8 mouse cellular contexts compared by ENCODE assay signal in genomic region chr9:94738555-94739427, GRCm38 (mm10).
A peak's percentile ranks its signal among the peaks of the same experiment; 100 is the strongest.
DNase-seq lines count a peak whose midpoint lies in the region; ATAC-seq and TF ChIP-seq lines count a peak whose summit lies in the region.

No protein-coding gene starts in this region.

- H3K79me2 ChIP-seq in C2C12 (ENCODE audit: control insufficient read depth, insufficient read depth), result no peaks in the 10 kb centered on the region

- TF ChIP-seq CTCF in C2C12 (IDR thresholded peaks at IDR 0.05; ENCODE audit: control insufficient read depth, insufficient read depth, insufficient read length), result peak; percentile 9

- H3K79me3 ChIP-seq in C2C12 (ENCODE audit: low read depth), result no peaks in the 10 kb centered on the region

- no peak for TF ChIP-seq POLR2A in limb, embryonic 14.5 days (IDR thresholded peaks at IDR 0.05; ENCODE audit: borderline replicate concordance, extremely low read depth, insufficient read depth, insufficient read length)

- no peaks in the 10 kb centered on the region for H3K9me3 ChIP-seq in kidney, embryonic 16.5 days (ENCODE audit: low read length)
- no peaks in the 10 kb centered on the region for H3K9me3 ChIP-seq in limb, embryonic 14.5 days (ENCODE audit: control insufficient read depth, low read length)
- no peaks in the 10 kb centered on the region for H3K9me3 ChIP-seq in neural tube, embryonic 12.5 days

- no peak overlapping the region for H3K9ac ChIP-seq in kidney, embryonic 16.5 days (replicated peaks; ENCODE audit: low read length)
- H3K9ac ChIP-seq in limb, embryonic 14.5 days (ENCODE audit: low read depth, low read length, severe bottlenecking), result no peak overlapping the region
- no peak overlapping the region for H3K9ac ChIP-seq in neural tube, embryonic 12.5 days

- no peaks in the 10 kb centered on the region for H3K4me1 ChIP-seq in kidney, embryonic 16.5 days (ENCODE audit: insufficient read depth, low read length)
- H3K4me1 ChIP-seq in limb, embryonic 14.5 days (ENCODE audit: control insufficient read depth, insufficient read depth, low read length), result no peaks in the 10 kb centered on the region
- no peaks in the 10 kb centered on the region; the same call in 1 of the 2 replicates for H3K4me1 ChIP-seq in neural tube, embryonic 12.5 days

- no peak overlapping the region for H3K4me2 ChIP-seq in kidney, embryonic 16.5 days (replicated peaks; ENCODE audit: low read depth, low read length)
- H3K4me2 ChIP-seq in limb, embryonic 14.5 days (replicated peaks; ENCODE audit: low read depth, low read length, severe bottlenecking), result no peak overlapping the region
- no peak overlapping the region for H3K4me2 ChIP-seq in neural tube, embryonic 12.5 days (replicated peaks)

- WGBS in kidney, embryonic 16.5 days, result 33% methylated on average over 6 of the region's 6 CpGs
- 46% methylated on average over 6 of the region's 6 CpGs for WGBS in limb, embryonic 14.5 days
- WGBS in neural tube, embryonic 12.5 days, result 47% methylated on average over 6 of the region's 6 CpGs

- no peak overlapping the region for H3K4me3 ChIP-seq in C2C12 (ENCODE audit: insufficient read depth, poor library complexity, severe bottlenecking)
- no peak overlapping the region for H3K4me3 ChIP-seq in kidney, embryonic 16.5 days (ENCODE audit: low read length)
- no peak overlapping the region for H3K4me3 ChIP-seq in limb, embryonic 14.5 days (replicated peaks; ENCODE audit: low read length)
- H3K4me3 ChIP-seq in neural tube, embryonic 12.5 days, result no peak overlapping the region

- DNase-seq in NIH3T3 (ENCODE audit: low read depth), result peak; percentile 83
- DNase-seq in cerebellum, adult 9-11 months, result peak; percentile 60
- peak; percentile 47 to 73 for DNase-seq in frontal cortex, postnatal 10 days (ENCODE audit: low spot score in 2 of 2)
- DNase-seq in limb, embryonic 14.5 days (ENCODE audit: low spot score), result peak; percentile 93
- DNase-seq in thymus, postnatal 10 days (ENCODE audit: low spot score in 2 of 2), result peak; percentile 16 to 77

- H3K27ac ChIP-seq in kidney, embryonic 16.5 days (ENCODE audit: low read length), result no peak overlapping the region
- H3K27ac ChIP-seq in limb, embryonic 14.5 days (replicated peaks; ENCODE audit: low read depth, low read length), result no peak overlapping the region
- H3K27ac ChIP-seq in neural tube, embryonic 12.5 days, result no peak overlapping the region

- ATAC-seq in kidney, embryonic 16.5 days (ENCODE audit: low FRiP score, low TSS enrichment), result peak; percentile 44; the same call in 1 of the 2 replicates
- ATAC-seq in limb, embryonic 14.5 days (ENCODE audit: low FRiP score, low read depth), result peak; percentile 55; the same call in 1 of the 2 replicates
- peak; percentile 46 for ATAC-seq in neural tube, embryonic 12.5 days (ENCODE audit: low FRiP score, low read depth)

- H3K27me3 ChIP-seq in C2C12 (ENCODE audit: control insufficient read depth, insufficient read depth, insufficient read length), result no peaks in the 10 kb centered on the region
- H3K27me3 ChIP-seq in kidney, embryonic 16.5 days (ENCODE audit: insufficient read depth, low read length), result no peaks in the 10 kb centered on the region
- no peaks in the 10 kb centered on the region for H3K27me3 ChIP-seq in limb, embryonic 14.5 days (ENCODE audit: control insufficient read depth, insufficient read depth, low read length)
- H3K27me3 ChIP-seq in neural tube, embryonic 12.5 days (replicated peaks), result no peaks in the 10 kb centered on the region

- no peaks in the 10 kb centered on the region for H3K36me3 ChIP-seq in C2C12 (ENCODE audit: control insufficient read depth, insufficient read depth)
- no peaks in the 10 kb centered on the region for H3K36me3 ChIP-seq in kidney, embryonic 16.5 days (ENCODE audit: insufficient read depth, low read length)
- no peaks in the 10 kb centered on the region for H3K36me3 ChIP-seq in limb, embryonic 14.5 days (ENCODE audit: control insufficient read depth, insufficient read depth, low read length)
- no peaks in the 10 kb centered on the region for H3K36me3 ChIP-seq in neural tube, embryonic 12.5 days

- no peak overlapping the region for H3ac ChIP-seq in C2C12 (ENCODE audit: control insufficient read depth, insufficient read length, low read depth)

TF ChIP-seq in C2C12, 6 proteins besides CTCF, POLR2A, EP300 and RAD21:
- TF ChIP-seq MYOD1 (IDR thresholded peaks at IDR 0.05; ENCODE audit: control insufficient read depth, insufficient read length, low read depth) (no peak), MAX (IDR thresholded peaks at IDR 0.05) (no peak), FOSL1 (IDR thresholded peaks at IDR 0.05; ENCODE audit: insufficient read depth, low read length, poor library complexity, severe bottlenecking) (no peak), MYOG (IDR thresholded peaks at IDR 0.05; ENCODE audit: control insufficient read depth, extremely low read depth, insufficient read length) (no peak), CEBPB (IDR thresholded peaks at IDR 0.05; ENCODE audit: low read depth) (no peak), USF1 (IDR thresholded peaks at IDR 0.05; ENCODE audit: low read depth) (no peak)
TF ChIP-seq in C2C12: peak in this region for 0.
